Mouse (Mus musculus) CH12.LX (cell line): ENCODE measurements around the gene Dr1. TPM values are rescaled to one million over a fixed set of nuclear protein-coding genes. Genes with fewer than 3 reads are reported as not detected.

Experiments used
- DNase-seq: peaks from one replicate; pipeline ENCODE4 v3.0.0-alpha.2; 2013; ENCODE audit errors: extremely low read depth
- H3K27ac ChIP-seq: 2 replicates; pipeline ENCODE4 v1.5.1; 2012; ENCODE audit warnings: low read depth, mild to moderate bottlenecking, control low read depth, moderate library complexity; ENCODE audit not compliant: insufficient read depth
- H3K27me3 ChIP-seq: replicated peaks from 2 replicates; pipeline ENCODE3; 2012; ENCODE audit warnings: inconsistent platforms
- H3K36me3 ChIP-seq, 2 experiments: replicated peaks in 1 of 2; 2 replicates each; pipeline versions ENCODE3 to v1.6.1; 2012; ENCODE audit warnings: inconsistent platforms in 1 of 2, low read length in 1 of 2, mild to moderate bottlenecking in 1 of 2, mixed read lengths in 1 of 2, moderate library complexity in 1 of 2; ENCODE audit not compliant: control insufficient read depth in 1 of 2, insufficient read depth in 1 of 2
- H3K4me1 ChIP-seq, 2 experiments: 2 replicates each; pipeline ENCODE4 v1.6.1; 2012; ENCODE audit warnings: inconsistent platforms in 1 of 2, moderate library complexity in 1 of 2; ENCODE audit not compliant: insufficient read depth in 2 of 2, control insufficient read depth in 1 of 2
- H3K4me2 ChIP-seq: 2 replicates; pipeline ENCODE4 v1.6.1; 2012; ENCODE audit warnings: low read depth, mild to moderate bottlenecking, control low read depth; ENCODE audit not compliant: poor library complexity, insufficient read depth, severe bottlenecking
- H3K4me3 ChIP-seq, 3 experiments: fragments of 150-350 bp in 1 of 3; sonication (generic) in 1 of 3; replicated peaks in 1 of 3; 2 replicates each; pipeline versions ENCODE3 to v1.5.1; 2011 to 2012; ENCODE audit warnings: low read depth in 2 of 3, low read length in 2 of 3, mild to moderate bottlenecking in 2 of 3, moderate library complexity in 2 of 3, control low read depth in 1 of 3, improper control_type of control experiment in 1 of 3, inconsistent platforms in 1 of 3, mixed read lengths in 1 of 3; ENCODE audit not compliant: poor library complexity in 1 of 3
- H3K79me2 ChIP-seq: replicated peaks from 2 replicates; pipeline ENCODE4 v1.6.1; 2012; ENCODE audit warnings: mild to moderate bottlenecking, moderate library complexity; ENCODE audit not compliant: control insufficient read depth, poor library complexity, insufficient read depth, severe bottlenecking; ENCODE audit errors: extremely low read depth
- H3K9ac ChIP-seq: 2 replicates; pipeline ENCODE4 v1.6.1; 2012; ENCODE audit warnings: low read depth, mild to moderate bottlenecking, control low read depth, moderate library complexity; ENCODE audit not compliant: insufficient read depth
- H3K9me3 ChIP-seq: replicated peaks from 2 replicates; pipeline ENCODE3; 2012; ENCODE audit warnings: low read length, inconsistent platforms, mixed read lengths
- BHLHE40 ChIP-seq: IDR thresholded peaks from 2 replicates; pipeline ENCODE4 v1.6.1; 2011; ENCODE audit warnings: mild to moderate bottlenecking, low read depth, low read length, improper control_type of control experiment
- CHD1 ChIP-seq: IDR thresholded peaks from 2 replicates; pipeline ENCODE4 v1.6.1; 2012; ENCODE audit warnings: low read depth, low read length, improper control_type of control experiment, inconsistent platforms
- CHD2 ChIP-seq: IDR thresholded peaks from 2 replicates; pipeline ENCODE4 v1.6.1; 2011; ENCODE audit warnings: low read length, improper control_type of control experiment
- CTCF ChIP-seq, 2 experiments: IDR thresholded peaks in 1 of 2; conservative IDR thresholded peaks in 1 of 2; 2 replicates each; pipeline ENCODE4 v1.5.1; 2011 to 2012; ENCODE audit warnings: low read depth in 2 of 2, low read length in 2 of 2, improper control_type of control experiment in 1 of 2, inconsistent platforms in 1 of 2, mild to moderate bottlenecking in 1 of 2, moderate library complexity in 1 of 2
- E2F4 ChIP-seq: IDR thresholded peaks from 2 replicates; pipeline ENCODE4 v1.6.1; 2011; ENCODE audit warnings: low read depth, low read length, improper control_type of control experiment; ENCODE audit not compliant: insufficient replicate concordance
- ELF1 ChIP-seq: IDR thresholded peaks from 2 replicates; pipeline ENCODE4 v1.6.1; 2014; ENCODE audit warnings: low read depth, mild to moderate bottlenecking, inconsistent platforms, low read length, improper control_type of control experiment
- EP300 ChIP-seq: IDR thresholded peaks from 2 replicates; pipeline ENCODE4 v1.6.1; 2011; ENCODE audit warnings: low read length, improper control_type of control experiment
- ETS1 ChIP-seq: conservative IDR thresholded peaks from 2 replicates; pipeline ENCODE4 v1.6.1; 2012; ENCODE audit warnings: low read depth, mild to moderate bottlenecking, inconsistent platforms, low read length, improper control_type of control experiment, moderate library complexity
- GABPA ChIP-seq: IDR thresholded peaks from 2 replicates; pipeline ENCODE4 v1.6.1; 2012; ENCODE audit warnings: low read depth, low read length, improper control_type of control experiment, inconsistent platforms; ENCODE audit not compliant: insufficient replicate concordance
- HCFC1 ChIP-seq: IDR thresholded peaks from 2 replicates; pipeline ENCODE4 v1.6.1; 2012; ENCODE audit warnings: low read depth, mild to moderate bottlenecking, inconsistent platforms, low read length, improper control_type of control experiment
- IRF4 ChIP-seq: IDR thresholded peaks from 2 replicates; pipeline ENCODE4 v1.6.1; 2014; ENCODE audit warnings: low read depth, mild to moderate bottlenecking, inconsistent platforms, low read length, improper control_type of control experiment
- JUN ChIP-seq: IDR thresholded peaks from 2 replicates; pipeline ENCODE4 v1.6.1; 2011; ENCODE audit warnings: low read depth, mild to moderate bottlenecking, low read length, improper control_type of control experiment, moderate library complexity; ENCODE audit not compliant: insufficient read depth
- JUND ChIP-seq: conservative IDR thresholded peaks from 2 replicates; pipeline ENCODE4 v1.6.1; 2011; ENCODE audit warnings: low read depth, low read length, improper control_type of control experiment
- KAT2A ChIP-seq: IDR thresholded peaks from 2 replicates; pipeline ENCODE4 v1.6.1; 2012; ENCODE audit warnings: low read length, improper control_type of control experiment, inconsistent platforms; ENCODE audit not compliant: insufficient replicate concordance
- MAFK ChIP-seq: IDR thresholded peaks from 2 replicates; pipeline ENCODE4 v1.6.1; 2011; ENCODE audit warnings: low read length, improper control_type of control experiment; ENCODE audit not compliant: insufficient replicate concordance
- MAX ChIP-seq: IDR thresholded peaks from 2 replicates; pipeline ENCODE4 v1.6.1; 2011; ENCODE audit warnings: low read length, improper control_type of control experiment
- MAZ ChIP-seq: IDR thresholded peaks from 2 replicates; pipeline ENCODE4 v1.6.1; 2012; ENCODE audit warnings: low read depth, mild to moderate bottlenecking, inconsistent platforms, low read length, improper control_type of control experiment, moderate library complexity
- MEF2A ChIP-seq: IDR thresholded peaks from 2 replicates; pipeline ENCODE4 v1.6.1; 2014; ENCODE audit warnings: low read depth, mild to moderate bottlenecking, inconsistent platforms, low read length, improper control_type of control experiment, borderline replicate concordance
- MXI1 ChIP-seq: IDR thresholded peaks from 2 replicates; pipeline ENCODE4 v1.6.1; 2011; ENCODE audit warnings: mild to moderate bottlenecking, low read depth, low read length, improper control_type of control experiment
- MYC ChIP-seq: IDR thresholded peaks from 2 replicates; pipeline ENCODE4 v1.6.1; 2011; ENCODE audit warnings: low read depth, mild to moderate bottlenecking, improper control_type of control experiment, low read length
- NELFE ChIP-seq: IDR thresholded peaks from 2 replicates; pipeline ENCODE4 v1.6.1; 2011; ENCODE audit warnings: low read depth, low read length, improper control_type of control experiment
- NRF1 ChIP-seq: IDR thresholded peaks from 2 replicates; pipeline ENCODE4 v1.6.1; 2014; ENCODE audit warnings: low read depth, mild to moderate bottlenecking, inconsistent platforms, low read length, improper control_type of control experiment, moderate library complexity
- PAX5 ChIP-seq: IDR thresholded peaks from 2 replicates; pipeline ENCODE4 v1.6.1; 2012; ENCODE audit warnings: low read length, inconsistent platforms, mixed read lengths
- POLR2A ChIP-seq: IDR thresholded peaks from 2 replicates; pipeline ENCODE4 v1.6.1; 2011; ENCODE audit warnings: low read depth, mild to moderate bottlenecking, improper control_type of control experiment, low read length
- POLR2AphosphoS2 ChIP-seq: IDR thresholded peaks from 2 replicates; pipeline ENCODE4 v1.6.1; 2011; ENCODE audit warnings: low read depth, low read length, improper control_type of control experiment
- RAD21 ChIP-seq: IDR thresholded peaks from 2 replicates; pipeline ENCODE4 v1.6.1; 2011; ENCODE audit warnings: low read depth, mild to moderate bottlenecking, low read length, improper control_type of control experiment, moderate library complexity
- RCOR1 ChIP-seq: conservative IDR thresholded peaks from 2 replicates; pipeline ENCODE4 v1.6.1; 2012; ENCODE audit warnings: low read depth, mild to moderate bottlenecking, inconsistent platforms, low read length, improper control_type of control experiment
- SIN3A ChIP-seq: IDR thresholded peaks from 2 replicates; pipeline ENCODE4 v1.6.1; 2012; ENCODE audit warnings: low read length, improper control_type of control experiment, inconsistent platforms
- SMC3 ChIP-seq: IDR thresholded peaks from 2 replicates; pipeline ENCODE4 v1.6.1; 2011; ENCODE audit warnings: low read depth, low read length, improper control_type of control experiment
- TBP ChIP-seq: conservative IDR thresholded peaks from 2 replicates; pipeline ENCODE4 v1.6.1; 2011; ENCODE audit warnings: low read depth, low read length, improper control_type of control experiment
- TCF12 ChIP-seq: IDR thresholded peaks from 2 replicates; pipeline ENCODE4 v1.6.1; 2014; ENCODE audit warnings: low read depth, mild to moderate bottlenecking, inconsistent platforms, low read length, improper control_type of control experiment
- UBTF ChIP-seq: IDR thresholded peaks from 2 replicates; pipeline ENCODE4 v1.6.1; 2012; ENCODE audit warnings: low read depth, mild to moderate bottlenecking, inconsistent platforms, low read length, improper control_type of control experiment, moderate library complexity
- USF1 ChIP-seq: IDR thresholded peaks from 2 replicates; pipeline ENCODE4 v1.6.1; 2014; ENCODE audit warnings: low read depth, mild to moderate bottlenecking, inconsistent platforms, low read length, improper control_type of control experiment
- USF2 ChIP-seq: conservative IDR thresholded peaks from 2 replicates; pipeline ENCODE4 v1.6.1; 2011; ENCODE audit warnings: low read depth, low read length, improper control_type of control experiment
- ZC3H11A ChIP-seq: IDR thresholded peaks from 2 replicates; pipeline ENCODE4 v1.6.1; 2012; ENCODE audit warnings: low read depth, mild to moderate bottlenecking, inconsistent platforms, low read length, improper control_type of control experiment
- ZKSCAN1 ChIP-seq: IDR thresholded peaks from 2 replicates; pipeline ENCODE4 v1.6.1; 2012; ENCODE audit warnings: low read depth, inconsistent platforms, low read length, improper control_type of control experiment, borderline replicate concordance
- ZMIZ1 ChIP-seq: IDR thresholded peaks from 2 replicates; pipeline ENCODE4 v1.6.1; 2012; ENCODE audit warnings: low read depth, mild to moderate bottlenecking, inconsistent platforms, low read length, improper control_type of control experiment
- ZNF384 ChIP-seq: IDR thresholded peaks from 2 replicates; pipeline ENCODE4 v1.6.1; 2012; ENCODE audit warnings: low read depth, low read length, improper control_type of control experiment, inconsistent platforms
- dilution Hi-C: fragments of 300-500 bp; cut with MboI; formaldehyde crosslinking; loops from 2 replicates; pipeline ENCODE4 v1.14.3; 2020; ENCODE audit warnings: low sequenced_read_pairs; ENCODE audit not compliant: extremely low pct_unique_long_range_greater_than_20kb, extremely low pct_ligation_motif_present
- in situ Hi-C: fragments of 300-500 bp; cut with MboI; formaldehyde crosslinking; loops from 3 replicates; pipeline ENCODE4 v1.14.3; 2019; ENCODE audit warnings: low sequenced_read_pairs, low pct_ligation_motif_present, low pct_unique_long_range_greater_than_20kb, mixed read lengths
- polyA plus RNA-seq: library from polyadenylated mRNA; unstranded; fragments of >175 nt; gene quantifications from 2 replicates; pipeline ENCODE4 v1.2.1, GENCODE M21; 2012; ENCODE audit warnings: low read depth; ENCODE audit not compliant: insufficient read length
- total RNA-seq, 2 experiments: library from RNA; depleted of rRNA; stranded (reverse); fragments of 300-350 nt in 1 of 2; fragments of >200 nt in 1 of 2; gene quantifications; 2 replicates each; pipeline ENCODE4 v1.2.3; 2012 to 2014

Dr1 gene
- total and polyA plus RNA-seq, 3 experiments, result 18.2 to 57.3 (median 43.1) TPM

DNA sequence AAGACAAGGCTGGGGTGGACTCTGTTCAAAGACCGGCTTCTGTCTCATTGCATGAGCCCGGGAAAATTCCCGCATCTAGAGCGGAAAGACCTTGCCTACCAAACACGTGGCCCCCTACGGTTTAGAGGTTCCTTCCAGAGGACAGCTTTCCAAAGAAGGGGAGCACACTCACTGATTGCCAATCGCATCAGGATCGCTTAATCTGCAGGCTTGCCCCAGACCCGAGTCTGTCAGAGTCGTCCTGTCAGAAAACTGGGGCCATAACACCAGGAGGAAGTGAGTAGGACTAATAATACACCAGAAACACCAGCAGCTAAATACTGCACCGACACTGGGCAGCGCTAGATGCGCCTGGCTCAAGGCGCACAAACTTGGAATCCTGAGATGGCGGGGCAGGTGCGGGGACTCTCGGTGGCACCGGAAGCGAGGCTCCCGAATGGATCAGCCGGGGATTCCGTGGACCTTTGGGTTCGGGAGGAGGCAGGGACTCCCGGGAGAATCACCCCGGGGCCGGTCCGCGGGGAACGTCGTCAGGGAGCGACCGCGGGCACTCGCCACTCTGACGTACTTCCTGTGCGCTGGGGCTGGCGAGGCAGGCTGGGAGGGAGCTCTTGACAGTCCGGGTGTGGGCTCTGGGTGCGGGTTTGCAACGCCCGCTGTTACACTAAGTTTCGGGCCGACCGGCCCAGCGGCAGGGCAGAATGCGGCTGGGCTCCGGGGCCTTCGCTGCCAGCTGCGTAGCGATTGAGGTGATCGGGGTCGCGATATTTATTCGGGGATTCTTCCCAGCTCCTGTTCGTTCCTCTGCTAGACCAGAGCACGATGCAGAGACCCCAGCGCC is 43.7 kb downstream of the Dr1 start, which contains the start of gene Pigg:
Gene Pigg (plus strand): TSS at position 386 of the 841 bp plus-strand sequence.
- peak within 1 kb of the TSS; percentile 90 for H3K4me2 ChIP-seq
- H3K79me2 ChIP-seq, result peaks cover 4% of the 10 kb centered on the region
- peaks cover 0 to 18% of the 10 kb centered on the region in 2 experiments for H3K36me3 ChIP-seq
- peak within 1 kb of the TSS; percentile 61 for H3K27ac ChIP-seq
- H3K9ac ChIP-seq, result peak within 1 kb of the TSS; percentile 76
- dilution Hi-C loops (no loop called here), in situ Hi-C loops (no loop called here)
- H3K27me3 ChIP-seq, result no peaks in the 10 kb centered on the region
- peaks cover 3 to 17% of the 10 kb centered on the region in 2 experiments; a peak in 3 of 4 replicates for H3K4me1 ChIP-seq
- H3K4me3 ChIP-seq, result peak within 1 kb of the TSS; percentile 80 to 86 (median 82)
- DNase-seq, result peak; percentile 90
- TF ChIP-seq EP300, result no peak
- TF ChIP-seq SMC3, result no peak
- peak; percentile 91 for TF ChIP-seq NELFE
- TF ChIP-seq MYC, result peak; percentile 96
- no peak for TF ChIP-seq ZNF384
- peak; percentile 85 for TF ChIP-seq SIN3A
- peak; percentile 22; the same call in 1 of the 2 replicates for TF ChIP-seq ETS1
- TF ChIP-seq JUND, result no peak
- TF ChIP-seq TCF12, result peak; percentile 89
- 0 out of 2 replicates have a peak, but pooled peaks have one; percentile 65 for TF ChIP-seq ZMIZ1
- peak; percentile 91 for TF ChIP-seq HCFC1
- TF ChIP-seq MXI1, result peak; percentile 95
- peak; percentile 58; the same call in 1 of the 2 replicates for TF ChIP-seq MEF2A
- no peak for TF ChIP-seq JUN
- TF ChIP-seq MAX, result peak; percentile 93
- no peak for TF ChIP-seq CTCF (conservative IDR thresholded peaks at IDR 0.05 in 1 of 2, IDR thresholded peaks at IDR 0.05 in 1 of 2; ENCODE audit: low read depth in 2 of 2, low read length in 2 of 2)
- 0 out of 2 replicates have a peak, but pooled peaks have one; percentile 46 for TF ChIP-seq E2F4
- TF ChIP-seq ELF1, result peak; percentile 61
- no peak; the same call in 1 of the 2 replicates for TF ChIP-seq IRF4
- no peak for TF ChIP-seq MAFK
- no peak for TF ChIP-seq USF2
- TF ChIP-seq UBTF, result no peak
- peak; percentile 78 for TF ChIP-seq TBP
- TF ChIP-seq NRF1, result no peak; the same call in 1 of the 2 replicates
- peak; percentile 84; the same call in 1 of the 2 replicates for TF ChIP-seq KAT2A
- no peak for TF ChIP-seq ZKSCAN1
- TF ChIP-seq RAD21, result no peak
- no peak for TF ChIP-seq USF1
- TF ChIP-seq POLR2A, result peak; percentile 93
- no peak for TF ChIP-seq CHD2
- TF ChIP-seq BHLHE40, result peak; percentile 12; the same call in 1 of the 2 replicates
- peak; percentile 59; the same call in 1 of the 2 replicates for TF ChIP-seq MAZ
- no peak for TF ChIP-seq PAX5
- no peak; the same call in 1 of the 2 replicates for TF ChIP-seq RCOR1
- TF ChIP-seq GABPA, result peak; percentile 62; the same call in 1 of the 2 replicates
- TF ChIP-seq POLR2AphosphoS2, result peak; percentile 69; the same call in 1 of the 2 replicates
- no peak for TF ChIP-seq ZC3H11A
- TF ChIP-seq CHD1, result no peak
- TF ChIP-seq, all 38 proteins: peak for 19
- H3K9me3 ChIP-seq, result no peaks in the 10 kb centered on the region
